ENCODE assay signal across 15 mouse cellular contexts in the genomic region with DNA sequence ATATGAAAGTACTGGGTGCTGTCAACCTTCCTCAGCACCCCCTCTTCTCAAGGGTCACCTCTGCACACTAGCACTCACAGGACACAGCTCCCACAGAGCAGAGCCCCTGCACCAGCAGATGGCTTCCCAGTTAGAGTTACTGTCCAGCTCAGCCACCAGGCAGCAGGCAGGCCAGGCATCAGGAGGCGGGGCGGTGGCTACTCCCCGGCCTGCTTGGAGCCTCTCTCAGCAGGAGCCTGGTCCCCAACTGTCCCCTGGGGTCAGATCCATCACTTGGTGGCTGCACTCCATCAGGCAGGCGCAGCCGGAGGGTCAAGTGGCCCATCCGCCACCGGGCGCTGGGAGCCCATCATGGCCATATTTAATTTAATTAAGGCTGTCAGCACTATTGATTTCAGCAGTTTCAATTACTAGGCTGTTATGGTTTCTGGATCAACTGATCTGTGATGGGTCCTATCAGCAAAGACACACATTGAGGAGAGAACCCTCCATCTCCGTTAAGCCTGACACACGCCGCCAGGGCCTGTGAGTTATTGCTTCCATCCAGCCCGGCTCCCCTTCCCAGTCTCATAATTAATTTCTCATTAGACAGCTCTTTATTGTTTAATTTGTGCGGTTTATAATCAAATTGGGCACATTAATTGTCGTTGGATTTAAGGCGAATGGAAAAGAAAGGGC. TPM values are rescaled to one million over a fixed set of nuclear protein-coding genes. Genes with fewer than 3 reads are reported as not detected.
DNase-seq lines count a peak whose midpoint lies in the region; ATAC-seq lines count a peak whose summit lies in the region.
"Had no signal": no experiment of that assay in that cellular context is flagged by ENCODE, and none has a peak within 500 bp of the region (broad histone marks: within the 10 kb centered on the region; RNA-seq: fewer than 3 reads in every experiment).

No protein-coding gene starts in this region.

- no peak overlapping the region for H3K4me3 ChIP-seq in kidney, embryonic 15.5 days (replicated peaks)
- no peak overlapping the region for H3K4me3 ChIP-seq in embryonic facial prominence, embryonic 10.5 days
- H3K4me3 ChIP-seq in hindbrain, embryonic 16.5 days (ENCODE audit: low read length): no peak overlapping the region
- no peak overlapping the region for H3K4me3 ChIP-seq in neural tube, embryonic 13.5 days
- H3K4me3 ChIP-seq: gastrocnemius, adult 2 months had no signal

- H3K4me1 ChIP-seq in kidney, embryonic 15.5 days: 0 out of 2 replicates have a peak, but pooled peaks cover 4% of the 10 kb centered on the region
- peaks cover 22% of the 10 kb centered on the region for H3K4me1 ChIP-seq in embryonic facial prominence, embryonic 10.5 days
- H3K4me1 ChIP-seq in hindbrain, embryonic 16.5 days (ENCODE audit: control insufficient read depth, insufficient read depth, low read depth, low read length): peaks cover 6% of the 10 kb centered on the region; the same call in 1 of the 2 replicates
- H3K4me1 ChIP-seq in neural tube, embryonic 13.5 days (replicated peaks): peaks cover 23% of the 10 kb centered on the region

- H3K27ac ChIP-seq in kidney, embryonic 15.5 days: no peak overlapping the region
- H3K27ac ChIP-seq in embryonic facial prominence, embryonic 10.5 days (replicated peaks): no peak overlapping the region
- H3K27ac ChIP-seq in hindbrain, embryonic 16.5 days (ENCODE audit: low read depth, low read length): no peak overlapping the region
- H3K27ac ChIP-seq in neural tube, embryonic 13.5 days (replicated peaks): no peak overlapping the region
- H3K27ac ChIP-seq: gastrocnemius, adult 2 months; liver, embryonic 14.5 days had no signal

- ATAC-seq in kidney, embryonic 15.5 days (replicated peaks; ENCODE audit: low FRiP score): 0 out of 2 replicates have a peak, but pooled peaks have one; percentile 73
- 0 out of 2 replicates have a peak, but pooled peaks have one; percentile 46 for ATAC-seq in hindbrain, embryonic 16.5 days
- peak; percentile 71 for ATAC-seq in neural tube, embryonic 13.5 days (ENCODE audit: low read depth)

- no peak overlapping the region for H3K9ac ChIP-seq in kidney, embryonic 15.5 days
- H3K9ac ChIP-seq in hindbrain, embryonic 16.5 days (ENCODE audit: low read depth, low read length): no peak overlapping the region
- H3K9ac ChIP-seq in neural tube, embryonic 13.5 days: no peak overlapping the region
- H3K9ac ChIP-seq: liver, embryonic 14.5 days had no signal

- no peaks in the 10 kb centered on the region for H3K9me3 ChIP-seq in kidney, embryonic 15.5 days (replicated peaks)
- no peaks in the 10 kb centered on the region for H3K9me3 ChIP-seq in embryonic facial prominence, embryonic 10.5 days
- H3K9me3 ChIP-seq in hindbrain, embryonic 16.5 days (ENCODE audit: control insufficient read depth, low read length): no peaks in the 10 kb centered on the region
- no peaks in the 10 kb centered on the region for H3K9me3 ChIP-seq in neural tube, embryonic 13.5 days

- DNase-seq in kidney, adult 8-10 months: no peak
- peak; percentile 49 for DNase-seq in embryonic facial prominence, embryonic 10.5 days (ENCODE audit: low spot score)
- no peak for DNase-seq in urinary bladder, postnatal 36 days (ENCODE audit: low spot score in 2 of 2)
- DNase-seq in spleen, adult 12 weeks (ENCODE audit: low spot score): no peak
- DNase-seq in frontal cortex, postnatal 36 days (ENCODE audit: low spot score in 2 of 2): no peak
- DNase-seq: cerebellum, adult 2 months; gastrocnemius, adult 2 months; heart, postnatal 14 days; lung, postnatal 14 days; right cerebral cortex, postnatal 4 days; thymus, postnatal 25 days had no signal

- 13% methylated on average over 15 of the region's 15 CpGs for WGBS in kidney, embryonic 15.5 days
- WGBS in embryonic facial prominence, embryonic 10.5 days: 48% methylated on average over 15 of the region's 15 CpGs
- WGBS in hindbrain, embryonic 16.5 days: 28% methylated on average over 15 of the region's 15 CpGs
- WGBS in neural tube, embryonic 13.5 days: 17% methylated on average over 15 of the region's 15 CpGs

- no peaks in the 10 kb centered on the region for H3K36me3 ChIP-seq in kidney, embryonic 15.5 days
- no peaks in the 10 kb centered on the region for H3K36me3 ChIP-seq in embryonic facial prominence, embryonic 10.5 days (replicated peaks)
- H3K36me3 ChIP-seq in hindbrain, embryonic 16.5 days (ENCODE audit: control insufficient read depth, insufficient read depth, low read length): no peaks in the 10 kb centered on the region
- H3K36me3 ChIP-seq in neural tube, embryonic 13.5 days: no peaks in the 10 kb centered on the region

- peaks cover 70% of the 10 kb centered on the region for H3K27me3 ChIP-seq in kidney, embryonic 15.5 days
- H3K27me3 ChIP-seq in embryonic facial prominence, embryonic 10.5 days (replicated peaks; ENCODE audit: low read depth, poor library complexity, severe bottlenecking): peaks cover 44% of the 10 kb centered on the region
- H3K27me3 ChIP-seq in hindbrain, embryonic 16.5 days (replicated peaks; ENCODE audit: control insufficient read depth, insufficient read depth, low read length): 0 out of 2 replicates have a peak, but pooled peaks cover 7% of the 10 kb centered on the region
- H3K27me3 ChIP-seq in neural tube, embryonic 13.5 days: peaks cover 80% of the 10 kb centered on the region

- H3K4me2 ChIP-seq in kidney, embryonic 15.5 days: no peak overlapping the region
- no peak overlapping the region for H3K4me2 ChIP-seq in hindbrain, embryonic 16.5 days (ENCODE audit: low read length)
- no peak overlapping the region for H3K4me2 ChIP-seq in neural tube, embryonic 13.5 days

RNA-seq across cellular contexts. Expression of gene Msx1, which starts 27.1 kb away (rescaled TPM):
- polyA plus RNA-seq in kidney, embryonic 15.5 days (2015; fragmentation: Nextera tagmentation; extraction: Ambion mirVana): 2.9 and 3.2 TPM in 2 replicates
- polyA plus RNA-seq in embryonic facial prominence, embryonic 10.5 days (2016; fragmentation: Nextera tagmentation; extraction: Ambion mirVana): 333 and 362 TPM in 2 replicates
- polyA plus RNA-seq in hindbrain, embryonic 16.5 days (2015; fragmentation: Nextera tagmentation; extraction: Ambion mirVana): 28.9 and 30.5 TPM in 2 replicates
- polyA plus RNA-seq in neural tube, embryonic 13.5 days (2015; fragmentation: Nextera tagmentation; extraction: Ambion mirVana): 19.7 and 24.3 TPM in 2 replicates

Comparison
In these comparisons a context has a peak if more than half of its experiments do, and no peak if none do; other contexts are left out.
1. RNA of gene Msx1, which starts 27.1 kb away (polyA plus RNA-seq): 333 to 362 TPM in embryonic facial prominence, embryonic 10.5 days; 28.9 to 30.5 TPM in hindbrain, embryonic 16.5 days, 19.7 to 24.3 TPM in neural tube, embryonic 13.5 days and 2.9 to 3.2 TPM in kidney, embryonic 15.5 days; every median in the first group is over 10 times any median in the second.
2. Peak in every context shown above with its lines, with median percentiles within 50 percentile points of each other: ATAC-seq.